Mouse (Mus musculus): ENCODE data around the gene Eif2b3. TPM values are rescaled to one million over a fixed set of nuclear protein-coding genes. Genes with fewer than 3 reads are reported as not detected.

Eif2b3 gene
- polyA plus RNA-seq (2012; rRNA removed): 13.2 and 18.3 TPM in 2 replicates

DNA sequence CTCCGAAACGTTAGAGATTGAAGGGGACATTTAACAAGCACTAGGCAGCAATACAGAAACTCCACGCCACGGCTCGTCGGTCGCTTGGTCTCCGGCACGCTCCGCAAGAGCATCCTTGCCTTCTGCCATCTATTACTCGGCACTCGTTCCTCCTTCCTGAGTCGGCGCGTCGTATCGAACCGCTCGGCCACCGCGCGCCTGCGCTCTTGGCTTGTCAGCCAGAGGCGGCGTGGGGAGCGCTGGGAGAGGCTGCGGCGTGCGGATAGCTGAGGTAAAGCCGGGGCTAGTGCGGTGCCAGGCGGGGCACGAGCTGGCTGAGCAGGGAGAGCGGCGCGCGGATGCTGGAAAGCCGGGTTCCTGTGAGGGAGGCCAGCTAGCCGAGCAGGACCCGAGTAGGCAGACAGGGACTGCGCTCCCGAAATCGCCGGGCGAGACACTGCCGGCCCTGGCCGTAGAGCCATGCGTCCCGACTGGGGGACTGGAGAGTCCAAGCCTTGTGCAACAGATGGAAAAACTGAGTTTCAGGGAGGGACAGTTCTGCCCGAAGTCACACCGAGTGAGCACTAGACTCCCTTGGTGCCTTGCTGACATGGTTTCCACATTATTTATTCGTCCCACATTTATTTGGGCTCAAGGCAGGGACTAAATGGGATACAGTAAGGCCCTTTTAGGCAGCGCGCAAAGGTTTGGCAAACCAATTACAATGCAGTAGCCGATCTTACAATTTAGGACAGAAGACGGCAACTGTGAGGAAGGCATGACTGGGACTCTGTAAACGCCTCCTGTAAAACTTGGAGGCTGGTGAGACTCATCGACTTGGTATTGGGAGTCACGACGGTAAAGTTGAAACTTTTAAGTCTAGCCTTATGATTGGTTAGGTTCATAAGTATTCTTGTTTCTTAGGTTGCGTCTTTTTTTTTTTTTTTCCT, at the start of gene Eif2b3:
Eif2b3 (plus strand) TSS at position 197 of the 929 bp plus-strand sequence.
- DNase-seq (ENCODE audit: low read depth): no peak

DNA sequence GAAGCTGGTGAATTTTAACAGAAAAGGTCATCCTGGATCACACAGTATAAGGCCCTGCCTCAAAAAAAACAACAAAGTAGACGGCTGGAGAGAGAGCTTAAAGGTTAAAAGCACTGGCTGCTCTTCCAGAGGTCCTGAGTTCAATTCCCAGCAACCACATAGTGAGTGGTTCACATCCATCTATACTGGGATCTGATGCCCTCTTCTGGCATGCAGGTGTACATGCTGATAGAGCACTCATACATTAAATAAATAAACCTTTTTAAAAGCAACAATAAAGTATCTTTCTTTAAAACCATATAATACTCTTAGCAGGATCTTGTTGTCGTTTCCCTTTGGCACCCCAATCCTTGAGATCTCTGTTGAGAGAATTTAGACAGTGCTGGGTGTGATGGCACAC, 42.7 kb upstream of the Eif2b3 start:
- DNase-seq (ENCODE audit: low read depth): no peak

DNA sequence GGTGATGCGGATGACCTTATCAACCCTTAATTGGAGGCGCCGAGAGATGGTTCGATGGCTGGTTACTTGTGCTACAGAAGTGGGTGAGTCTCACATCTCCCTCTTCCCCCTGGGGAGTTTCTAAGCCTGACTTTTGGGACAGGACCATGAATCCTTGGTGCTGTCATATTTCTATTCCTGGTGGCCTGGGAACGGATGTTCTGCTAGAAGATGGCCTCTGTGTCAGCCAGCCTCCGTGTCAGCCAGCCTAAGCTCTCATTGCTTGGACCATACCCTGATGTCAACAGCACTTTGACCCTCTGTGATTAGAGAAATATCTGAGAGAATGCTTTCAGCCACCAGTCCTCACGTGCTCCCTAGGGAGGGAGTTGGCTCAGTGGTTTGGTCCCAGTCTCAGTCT, 33.5 kb upstream of the Eif2b3 start:
- DNase-seq (ENCODE audit: low read depth): no peak

DNA sequence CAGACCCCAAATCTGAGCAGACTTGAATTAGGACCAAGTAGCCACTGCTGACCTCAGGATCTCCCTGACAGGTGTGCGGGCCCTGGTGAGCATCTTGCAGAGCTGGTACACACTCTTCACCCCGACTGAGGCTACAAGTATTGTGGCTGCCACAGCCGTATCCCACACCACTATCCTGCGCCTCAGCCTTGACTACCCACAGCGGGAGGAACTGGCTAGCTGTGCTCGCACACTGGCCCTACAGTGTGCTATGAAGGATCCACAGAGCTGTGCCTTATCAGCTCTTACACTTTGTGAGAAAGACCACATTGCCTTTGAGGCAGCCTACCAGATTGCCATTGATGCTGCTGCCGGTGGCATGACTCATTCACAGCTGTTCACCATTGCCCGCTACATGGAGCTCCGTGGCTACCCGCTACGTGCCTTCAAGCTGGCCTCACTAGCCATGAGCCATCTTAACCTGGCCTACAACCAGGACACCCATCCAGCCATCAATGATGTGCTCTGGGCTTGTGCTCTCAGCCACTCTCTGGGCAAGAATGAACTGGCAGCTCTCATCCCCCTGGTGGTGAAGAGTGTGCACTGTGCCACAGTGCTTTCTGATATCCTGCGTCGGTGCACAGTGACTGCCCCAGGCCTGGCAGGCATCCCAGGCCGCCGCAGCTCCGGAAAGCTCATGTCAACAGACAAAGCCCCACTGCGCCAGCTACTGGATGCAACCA, 32.6 kb upstream of the Eif2b3 start:
- DNase-seq (ENCODE audit: low read depth): no peak

DNA sequence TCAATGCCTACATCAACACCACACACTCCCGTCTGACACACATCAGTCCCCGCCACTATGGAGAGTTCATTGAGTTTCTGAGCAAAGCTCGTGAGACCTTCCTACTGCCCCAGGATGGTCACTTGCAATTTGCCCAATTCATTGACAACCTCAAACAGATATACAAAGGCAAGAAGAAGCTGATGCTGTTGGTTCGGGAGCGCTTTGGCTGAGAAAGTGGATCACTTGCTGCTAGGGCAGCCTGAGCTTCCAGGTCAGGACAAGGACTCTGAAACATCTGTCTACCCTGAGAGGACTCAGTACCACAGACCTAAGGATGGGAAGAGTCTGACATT, 32.1 kb upstream of the Eif2b3 start:
- no peak for DNase-seq (ENCODE audit: low read depth)

DNA sequence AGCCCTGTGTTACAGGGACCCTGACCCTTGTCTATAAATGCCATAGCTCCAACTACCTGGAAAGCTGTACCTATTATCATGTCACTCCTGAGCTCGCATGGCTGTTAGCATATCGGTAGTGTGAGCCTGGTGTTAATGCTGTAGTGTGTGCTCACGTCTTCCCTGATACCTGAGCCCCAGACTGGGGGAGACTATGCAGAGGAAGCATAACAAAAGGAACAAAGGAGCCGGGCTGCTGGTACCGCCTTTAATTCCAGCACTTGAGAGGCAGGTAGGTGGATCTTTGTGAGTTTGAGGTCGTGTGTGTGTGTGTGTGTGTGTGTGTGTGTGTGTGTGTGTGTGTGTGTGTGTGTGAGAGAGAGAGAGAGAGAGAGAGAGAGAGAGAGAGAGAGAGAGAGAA, 29.5 kb upstream of the Eif2b3 start:
- no peak for DNase-seq (ENCODE audit: low read depth)

DNA sequence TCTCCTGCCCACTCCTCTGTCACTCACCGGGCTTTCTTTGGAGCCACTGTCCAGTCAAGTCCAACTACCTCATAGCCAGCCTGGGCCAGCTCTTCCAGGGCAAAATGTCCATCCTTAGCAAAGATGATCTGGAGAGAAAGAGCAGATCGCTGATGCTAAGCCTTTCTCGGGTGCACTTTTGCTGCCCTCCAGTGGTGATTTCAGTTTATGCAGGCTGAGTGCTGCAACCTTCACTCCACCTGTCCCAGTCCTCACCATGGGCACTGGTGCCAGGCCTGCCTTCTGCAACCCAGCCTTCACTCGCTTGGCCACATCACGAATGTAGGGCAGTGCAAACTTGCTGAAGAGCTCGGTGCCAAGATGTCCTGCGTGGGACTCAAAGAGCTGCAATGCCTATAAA, 27.8 kb upstream of the Eif2b3 start:
- no peak for DNase-seq (ENCODE audit: low read depth)

DNA sequence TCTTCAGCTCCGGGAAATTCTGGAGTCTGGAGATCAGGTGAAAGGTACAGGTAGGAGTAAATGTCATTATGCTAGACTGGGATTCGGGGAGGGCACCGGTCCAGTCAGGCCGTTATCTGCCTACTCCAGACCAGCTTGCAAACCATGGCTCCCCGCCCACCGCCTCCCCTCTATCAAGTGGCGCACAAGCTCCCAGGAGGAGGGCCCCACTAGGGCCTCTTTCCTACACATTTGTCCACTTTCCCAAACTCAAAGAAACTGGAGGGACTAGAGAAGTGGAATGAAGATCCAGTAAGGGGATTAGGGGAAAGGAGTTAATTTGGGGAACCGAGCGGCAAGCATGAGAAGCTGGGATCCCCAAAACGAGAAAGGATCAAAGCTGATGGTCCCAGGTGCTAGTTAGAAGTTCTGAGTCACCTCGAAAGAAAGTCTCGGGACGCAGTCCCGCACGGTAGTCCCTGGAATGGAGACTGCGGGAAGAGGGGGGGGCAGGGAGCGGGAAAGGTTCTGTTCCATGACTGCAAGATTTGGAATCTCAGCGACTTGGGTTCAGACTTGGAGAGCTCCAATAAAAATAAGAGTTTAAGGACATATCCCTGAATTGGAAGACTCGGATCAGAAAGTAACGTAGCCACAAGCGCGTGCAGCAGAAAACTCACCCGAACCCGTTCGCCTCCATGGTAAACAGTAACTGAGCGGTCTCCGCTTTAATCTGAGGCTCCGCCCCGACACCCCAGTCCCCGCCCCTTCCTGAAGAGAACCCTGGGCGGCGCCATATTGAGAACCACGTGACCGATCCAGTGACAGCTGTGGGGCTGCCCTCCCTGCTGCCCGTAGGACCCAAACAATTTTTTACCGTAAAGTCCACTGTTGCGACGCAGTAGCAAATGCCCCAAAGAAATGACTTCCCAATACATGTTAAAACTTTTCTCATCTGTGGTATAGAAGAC, 25.3 kb upstream of the Eif2b3 start, which contains the start of gene Urod:
Urod (minus strand) TSS at position 742 of the 950 bp plus-strand sequence.
- no peak for DNase-seq (ENCODE audit: low read depth)

DNA sequence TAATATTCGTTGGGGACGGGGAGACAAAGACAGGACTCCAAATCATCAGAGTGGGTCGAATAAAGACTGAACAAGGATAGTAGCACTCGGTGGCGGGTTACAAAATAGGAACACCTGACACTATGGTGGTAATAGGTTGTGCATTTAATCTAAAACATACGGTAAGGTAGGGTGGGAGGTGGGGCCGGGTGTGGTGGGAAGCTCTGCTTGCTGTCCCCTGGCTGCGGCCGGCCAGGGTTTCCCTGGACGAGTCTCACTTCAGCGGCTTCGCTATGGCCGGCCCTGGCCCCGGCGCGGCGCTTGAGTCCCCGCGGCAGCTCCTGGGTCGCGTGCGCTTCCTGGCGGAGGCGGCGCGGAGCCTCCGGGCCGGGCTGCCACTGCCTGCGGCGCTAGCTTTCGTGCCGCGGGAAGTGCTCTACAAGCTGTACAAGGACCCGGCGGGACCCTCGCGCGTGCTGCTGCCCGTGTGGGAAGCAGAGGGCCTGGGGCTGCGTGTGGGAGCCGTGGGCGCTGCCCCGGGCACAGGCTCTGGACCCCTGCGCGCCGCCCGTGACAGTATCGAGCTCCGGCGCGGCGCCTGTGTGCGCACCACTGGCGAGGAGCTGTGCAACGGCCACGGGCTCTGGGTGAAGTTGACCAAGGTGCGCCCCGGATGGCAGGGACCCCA, 23.9 kb upstream of the Eif2b3 start, which contains the start of gene Hectd3:
Hectd3 (plus strand) TSS at position 187 of the 667 bp plus-strand sequence.
- no peak for DNase-seq (ENCODE audit: low read depth)

DNA sequence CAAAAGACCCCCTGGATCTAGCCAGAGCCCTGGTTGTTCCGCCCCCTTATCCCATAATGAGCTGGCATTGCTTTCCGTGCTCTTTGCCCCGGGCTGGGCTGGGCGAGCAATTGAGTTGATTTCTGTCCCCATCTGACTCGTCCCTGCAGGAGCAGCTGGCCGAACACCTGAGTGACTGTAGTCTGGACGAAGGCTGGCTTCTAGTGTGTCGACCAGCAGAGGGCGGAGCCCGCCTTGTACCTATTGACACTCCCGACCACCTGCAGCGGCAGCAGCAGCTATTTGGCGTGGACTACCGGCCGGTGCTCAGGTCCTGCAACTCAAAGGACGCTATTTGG, 23.4 kb upstream of the Eif2b3 start:
- DNase-seq (ENCODE audit: low read depth): no peak

DNA sequence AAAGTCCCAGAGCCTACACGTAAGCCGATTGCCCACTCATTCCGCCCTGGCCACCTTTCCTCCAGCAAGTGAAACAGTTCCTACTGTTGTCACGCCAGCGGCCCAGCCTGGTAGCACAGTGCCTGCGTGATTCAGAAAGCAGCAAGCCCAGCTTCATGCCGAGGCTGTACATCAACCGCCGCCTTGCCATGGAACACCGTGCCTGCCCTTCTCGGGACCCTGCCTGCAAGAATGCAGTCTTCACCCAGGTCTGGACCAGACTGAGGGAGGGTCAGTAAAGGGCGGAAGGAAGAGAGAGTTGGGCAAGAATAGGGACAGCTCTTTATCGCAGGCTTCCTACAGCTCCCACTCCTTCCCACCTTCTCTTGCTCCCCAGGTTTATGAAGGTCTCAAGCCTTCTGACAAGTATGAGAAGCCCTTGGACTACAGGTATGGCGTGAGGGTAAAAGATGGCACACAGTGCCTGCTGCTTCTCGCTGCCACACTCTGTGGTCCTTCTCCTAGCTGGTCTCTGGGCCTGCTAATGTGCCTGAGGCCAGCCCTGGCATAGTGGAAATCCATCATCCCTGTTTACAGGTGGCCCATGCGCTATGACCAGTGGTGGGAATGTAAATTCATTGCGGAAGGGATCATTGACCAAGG, 19.6 kb upstream of the Eif2b3 start:
- no peak for DNase-seq (ENCODE audit: low read depth)

DNA sequence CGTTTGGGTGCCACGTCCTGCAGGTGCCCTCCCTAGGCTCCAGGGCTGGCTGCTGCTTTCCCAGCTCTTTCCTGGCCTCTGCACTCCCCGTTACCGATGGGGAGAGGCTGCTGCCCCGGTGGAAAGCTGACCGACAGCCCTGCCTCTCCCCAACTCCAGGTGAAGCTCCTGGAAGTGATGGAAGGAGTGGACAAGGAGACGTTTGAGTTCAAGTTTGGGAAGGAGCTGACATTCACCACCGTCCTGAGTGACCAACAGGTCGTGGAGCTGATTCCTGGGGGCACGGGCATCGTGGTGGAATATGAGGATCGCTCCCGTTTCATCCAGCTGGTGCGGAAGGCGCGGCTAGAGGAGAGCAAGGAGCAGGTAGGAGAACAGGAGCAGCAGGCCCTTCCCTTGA, 17.2 kb upstream of the Eif2b3 start:
- no peak for DNase-seq (ENCODE audit: low read depth)

DNA sequence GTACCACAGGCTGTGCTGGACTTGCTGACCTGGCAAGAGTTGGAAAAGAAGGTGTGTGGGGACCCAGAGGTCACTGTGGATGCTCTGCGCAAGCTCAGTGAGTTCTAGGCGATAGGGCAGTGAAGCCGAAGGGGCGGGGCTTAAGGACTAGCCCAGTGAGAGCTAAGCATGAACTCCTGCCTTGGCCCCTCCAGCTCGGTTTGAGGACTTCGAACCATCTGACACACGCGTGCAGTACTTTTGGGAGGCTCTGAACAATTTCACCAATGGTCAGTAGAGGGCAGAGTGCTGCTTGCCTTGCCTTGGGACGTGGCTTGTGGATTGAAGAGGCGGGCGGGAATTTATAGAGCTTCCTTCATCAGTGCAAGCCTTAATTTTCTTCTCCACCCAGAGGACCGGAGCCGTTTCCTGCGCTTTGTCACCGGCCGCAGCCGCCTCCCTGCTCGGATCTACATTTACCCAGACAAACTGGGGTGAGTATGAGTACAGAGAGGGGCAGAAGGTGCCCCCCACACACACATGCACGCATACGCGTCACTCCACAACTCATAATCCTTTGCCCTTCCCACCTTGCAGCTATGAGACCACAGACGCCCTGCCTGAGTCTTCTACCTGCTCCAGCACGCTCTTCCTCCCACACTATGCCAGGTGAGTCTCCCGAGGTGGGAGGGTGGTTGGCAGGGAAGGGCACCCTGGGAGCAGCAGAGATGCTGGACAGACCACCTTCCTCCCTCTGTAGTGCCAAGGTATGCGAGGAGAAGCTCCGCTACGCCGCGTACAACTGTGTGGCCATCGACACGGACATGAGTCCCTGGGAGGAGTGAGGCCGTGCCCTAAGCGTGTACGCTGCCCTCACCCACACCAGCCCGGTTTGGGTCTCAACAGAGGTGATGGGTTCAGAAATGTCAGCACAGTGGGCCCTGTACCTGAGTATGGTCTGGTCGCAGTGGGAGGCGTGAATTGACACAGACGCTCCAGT, 16.4 kb upstream of the Eif2b3 start:
- no peak for DNase-seq (ENCODE audit: low read depth)

DNA sequence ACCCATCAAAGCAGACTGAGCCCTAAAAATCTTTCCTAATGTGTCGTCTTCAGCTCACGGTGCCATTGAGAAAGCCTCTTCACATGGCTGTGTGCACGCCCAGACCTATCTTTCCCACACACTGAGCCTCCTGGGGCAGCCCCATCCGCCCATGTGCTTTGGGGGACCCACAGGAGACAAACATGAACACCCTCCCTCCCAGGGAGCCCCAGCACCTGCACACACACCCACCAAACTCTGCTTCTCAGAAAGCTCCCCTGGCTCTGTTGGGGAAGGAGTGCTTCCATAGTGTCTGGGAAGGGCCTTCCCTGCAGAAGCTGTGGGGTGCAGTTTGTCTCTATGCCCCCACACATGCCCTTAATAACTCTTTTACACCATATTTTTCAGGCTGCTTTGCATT, 14.6 kb upstream of the Eif2b3 start:
- DNase-seq (ENCODE audit: low read depth): no peak

DNA sequence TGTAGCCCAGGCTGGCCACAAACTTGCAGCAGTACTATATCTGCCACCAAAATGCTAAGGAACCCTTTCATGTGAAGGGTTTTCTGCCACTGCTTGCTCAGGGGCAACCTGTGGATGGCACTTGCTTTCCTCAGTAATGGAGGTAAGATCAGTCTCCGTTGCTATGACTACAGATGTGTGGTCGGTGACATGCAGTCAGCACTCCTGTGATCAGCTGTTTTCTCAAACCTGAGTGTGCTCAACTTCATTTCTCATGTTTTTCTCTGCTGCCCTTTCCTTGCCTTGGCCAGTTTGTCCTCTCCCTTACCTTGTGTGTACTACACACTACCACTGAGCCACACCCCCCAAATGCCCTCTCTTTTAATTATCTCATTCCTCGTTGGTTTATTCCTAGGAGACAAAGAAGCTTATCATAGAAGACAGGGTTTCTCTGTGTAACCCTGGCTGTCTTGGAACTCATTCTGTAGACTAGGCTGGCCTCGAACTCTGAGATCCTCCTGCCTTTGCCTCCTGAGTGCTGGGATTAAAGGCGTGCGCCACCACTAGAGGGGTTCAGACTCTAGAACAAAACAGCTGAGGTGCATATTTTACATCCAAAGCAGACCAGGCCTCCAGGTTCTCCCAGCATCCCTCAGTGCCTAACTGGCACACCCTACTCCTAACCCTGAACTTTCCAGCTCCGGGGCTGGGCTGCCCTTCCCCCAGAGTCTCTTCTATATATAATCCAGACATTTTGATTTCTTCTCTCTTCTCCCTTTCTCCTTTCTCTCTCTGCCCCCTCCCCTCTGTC, 13.4 kb upstream of the Eif2b3 start:
- no peak for DNase-seq (ENCODE audit: low read depth)

DNA sequence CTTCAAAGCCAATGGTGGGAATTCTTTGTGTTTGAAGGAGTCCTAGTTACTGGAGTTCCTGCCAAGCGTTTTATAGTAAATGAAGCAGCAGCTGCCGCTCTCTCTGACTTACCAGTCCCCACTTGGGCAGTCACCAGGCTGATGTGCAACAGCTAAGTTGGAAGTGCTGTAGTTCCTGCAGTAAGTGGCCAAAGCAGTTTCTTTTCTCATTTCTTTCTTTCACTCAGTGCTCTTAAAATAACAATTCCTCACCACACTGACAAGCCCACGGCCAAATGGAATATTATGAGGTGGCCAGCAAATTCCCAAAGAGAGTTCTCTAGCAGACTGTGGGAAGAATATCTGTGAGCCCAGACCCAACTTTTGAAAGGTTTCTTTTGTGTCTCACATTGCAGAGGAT, 12.1 kb upstream of the Eif2b3 start:
- no peak for DNase-seq (ENCODE audit: low read depth)

DNA sequence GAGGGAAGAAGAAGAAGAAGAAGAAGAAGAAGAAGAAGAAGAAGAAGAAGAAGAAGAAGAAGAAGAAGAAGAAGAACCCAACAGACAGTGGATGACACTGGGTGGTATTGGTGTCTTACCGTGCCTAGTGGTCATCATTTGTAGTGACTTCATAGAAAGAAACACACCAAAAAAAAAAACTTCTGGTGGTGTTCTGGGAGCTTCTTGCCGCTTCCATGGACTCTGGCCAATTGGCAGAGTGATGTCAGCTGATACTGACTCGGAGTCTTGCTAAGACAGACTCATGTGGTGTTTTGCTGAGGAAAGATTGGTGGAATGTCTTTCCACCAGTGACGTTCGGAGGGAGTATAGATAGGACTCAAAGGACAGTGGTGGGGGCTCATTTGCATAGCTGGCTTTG, 9.0 kb upstream of the Eif2b3 start:
- DNase-seq (ENCODE audit: low read depth): no peak

DNA sequence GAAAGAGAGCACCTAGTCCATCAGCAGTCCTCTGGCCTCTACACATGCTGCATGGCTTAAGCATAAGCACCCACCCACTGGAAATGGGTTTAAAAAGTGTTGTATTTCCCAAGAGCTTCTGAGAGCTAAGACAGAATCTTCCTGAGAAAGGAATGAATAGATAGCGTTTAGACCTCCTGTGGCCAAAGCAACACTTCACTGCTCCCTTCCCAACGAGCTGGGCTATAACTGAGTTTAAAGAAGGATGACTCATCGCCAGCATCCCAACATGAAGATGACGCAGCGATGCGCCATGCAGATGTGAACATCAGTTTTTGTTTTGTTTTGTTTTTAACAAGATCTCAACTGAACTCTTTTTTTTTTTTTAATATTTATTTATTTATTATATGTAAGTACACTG, 5.6 kb upstream of the Eif2b3 start:
- no peak for DNase-seq (ENCODE audit: low read depth)

DNA sequence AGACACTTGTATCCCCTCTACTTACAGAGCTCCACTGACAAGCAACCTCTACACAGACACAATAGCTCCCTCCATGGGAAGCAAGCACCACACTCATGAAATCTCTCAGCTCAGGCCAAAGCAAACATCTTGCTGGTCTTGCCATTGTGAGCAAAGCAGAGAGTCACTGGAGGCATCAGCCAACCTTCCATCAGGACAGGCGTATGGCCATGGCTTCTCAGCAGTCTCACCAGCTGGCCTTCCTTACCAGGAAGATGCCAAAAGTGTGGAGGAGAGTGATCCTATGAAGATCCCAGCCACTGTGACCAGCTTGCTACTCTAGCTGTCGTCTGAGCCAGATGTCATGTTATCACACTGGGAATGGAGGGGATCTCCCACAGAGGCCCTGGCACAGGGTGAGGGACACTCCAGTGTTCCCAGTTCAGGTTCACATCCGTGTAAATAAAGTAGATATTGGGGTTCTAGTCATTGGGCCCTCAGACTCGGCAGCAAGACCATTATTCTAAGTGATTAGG, 4.2 kb upstream of the Eif2b3 start:
- no peak for DNase-seq (ENCODE audit: low read depth)

All from gonadal fat pad, adult 2 months (tissue).